Mouse (Mus musculus): ENCODE data around the gene Aoc3. TPM values are rescaled to one million over a fixed set of nuclear protein-coding genes. Genes with fewer than 3 reads are reported as not detected.
"Not testable (repeated sequence)": the region's sequence is repeated elsewhere in the genome, so short reads cannot be mapped to it uniquely, and the experiment has no call there.

Gene Aoc3
- polyA plus RNA-seq, 1 experiment from 2014 or later: 1.4 TPM

DNA sequence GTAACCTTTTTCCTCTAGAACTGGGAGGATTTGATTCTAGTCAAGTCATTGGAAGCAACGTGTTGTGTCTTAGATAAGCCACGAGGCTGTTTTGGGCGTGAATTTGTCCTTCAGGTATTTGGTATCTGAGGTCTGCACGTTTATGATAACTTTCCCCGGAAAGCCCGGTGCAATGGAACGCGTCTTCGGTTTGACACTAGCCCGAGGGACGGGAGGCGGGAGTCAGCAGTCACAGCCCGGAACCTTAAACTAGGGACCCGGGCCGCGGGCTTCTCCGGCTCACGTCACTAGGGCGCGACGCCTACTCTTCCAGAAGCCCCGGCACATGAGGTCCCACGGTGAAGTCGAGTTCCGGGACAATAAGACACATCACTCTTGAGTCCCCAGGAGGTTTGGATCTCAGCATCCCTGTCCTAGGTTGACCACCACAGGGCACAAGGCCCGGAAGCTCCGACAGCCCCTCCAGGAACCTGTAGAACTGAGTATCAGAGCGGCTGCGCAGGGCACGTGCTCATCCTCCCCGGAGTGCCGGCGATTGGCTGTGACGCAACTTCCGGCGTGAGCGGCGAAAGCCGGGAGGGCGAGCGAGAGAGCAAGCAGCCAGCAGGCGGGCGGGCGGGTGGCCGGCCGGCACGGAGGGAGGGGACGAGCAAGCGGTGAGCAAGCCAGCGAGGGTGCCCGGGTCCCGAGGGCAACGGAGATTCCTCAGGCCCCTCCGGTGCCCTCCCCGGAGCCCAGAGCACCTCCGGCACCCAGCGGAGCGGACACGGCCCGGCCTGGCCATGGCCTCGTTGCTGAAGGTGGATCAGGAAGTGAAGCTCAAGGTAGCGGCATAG, 14.5 kb upstream of the Aoc3 start, which contains the start of gene Psme3:
Gene Psme3 (plus strand): TSS at position 549 of the 836 bp plus-strand sequence.
- ATAC-seq (ENCODE audit: insufficient number of reproducible peaks, insufficient read depth, low FRiP score, low read depth): peak; percentile 86
- under 1% methylated on average over 58 of the region's 62 CpGs for WGBS

DNA sequence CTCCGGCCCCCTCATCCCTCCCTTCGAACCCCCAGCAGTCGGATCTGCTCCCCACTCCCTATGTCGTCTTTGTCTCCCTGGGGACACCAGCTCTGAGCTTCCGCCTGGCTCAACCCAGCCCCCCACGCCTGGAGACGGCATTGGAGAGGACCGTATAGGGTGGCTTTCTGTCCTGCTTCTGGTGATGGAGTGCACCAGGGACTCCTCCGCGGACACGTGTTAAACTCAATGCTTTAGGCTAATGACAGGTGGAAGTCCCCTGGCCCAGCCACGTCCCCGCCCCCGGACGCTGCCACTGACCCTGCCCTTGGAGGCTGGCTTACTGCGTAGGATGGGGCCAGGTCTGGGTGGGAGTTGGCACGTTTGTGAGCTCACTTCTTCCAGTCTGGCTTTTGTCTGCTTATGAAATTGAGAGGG, 13.9 kb upstream of the Aoc3 start:
- peak; percentile 58 for ATAC-seq (ENCODE audit: insufficient number of reproducible peaks, insufficient read depth, low FRiP score, low read depth)
- Histone ChIP-seq H3K27ac (replicated peaks in 1 of 2; ENCODE audit: control insufficient read depth in 1 of 2, insufficient read depth in 1 of 2, low read depth in 2 of 2, low read length in 2 of 2) (peak overlapping the region; percentile 0 to 81; a peak in 1 of 4 replicates), H3K9me3 (ENCODE audit: control insufficient read depth, low read length) (no peaks in the 10 kb centered on the region), H3K27me3 (ENCODE audit: control insufficient read depth, insufficient read depth, low read length) (no peaks in the 10 kb centered on the region), H3K9ac (ENCODE audit: low read length) (peak overlapping the region; percentile 95), H3K36me3 (ENCODE audit: control insufficient read depth, insufficient read depth, low read length) (peaks cover 46% of the 10 kb centered on the region), H3K4me2 (ENCODE audit: low read length) (peak overlapping the region; percentile 77), H3K4me3 (ENCODE audit: control insufficient read depth in 1 of 2, insufficient read depth in 1 of 2, low read depth in 1 of 2, low read length in 2 of 2) (peak overlapping the region; percentile 91 to 98), H3K4me1 (ENCODE audit: control insufficient read depth in 2 of 2, insufficient read depth in 2 of 2, low read length in 2 of 2) (peaks cover 0 to 9% of the 10 kb centered on the region in 2 experiments; a peak in 2 of 4 replicates)
- WGBS: under 1% methylated on average over 17 of the region's 17 CpGs

More for the DNA sequence above, 14.5 kb upstream of the Aoc3 start, which contains the start of gene Psme3:
- Histone ChIP-seq H3K4me2 (ENCODE audit: low read length) (peak within 1 kb of the TSS; percentile 77), H3K4me1 (ENCODE audit: control insufficient read depth in 2 of 2, insufficient read depth in 2 of 2, low read length in 2 of 2) (peaks cover 0 to 9% of the 10 kb centered on the region in 2 experiments; a peak in 2 of 4 replicates), H3K9ac (ENCODE audit: low read length) (peak within 1 kb of the TSS; percentile 95), H3K27ac (replicated peaks in 1 of 2; ENCODE audit: control insufficient read depth in 1 of 2, insufficient read depth in 1 of 2, low read depth in 2 of 2, low read length in 2 of 2) (peak within 1 kb of the TSS; percentile 79 to 81), H3K27me3 (ENCODE audit: control insufficient read depth, insufficient read depth, low read length) (no peaks in the 10 kb centered on the region), H3K9me3 (ENCODE audit: control insufficient read depth, low read length) (no peaks in the 10 kb centered on the region), H3K4me3 (ENCODE audit: control insufficient read depth in 1 of 2, insufficient read depth in 1 of 2, low read depth in 1 of 2, low read length in 2 of 2) (peak within 1 kb of the TSS; percentile 91 to 98), H3K36me3 (ENCODE audit: control insufficient read depth, insufficient read depth, low read length) (peaks cover 40% of the 10 kb centered on the region)

DNA sequence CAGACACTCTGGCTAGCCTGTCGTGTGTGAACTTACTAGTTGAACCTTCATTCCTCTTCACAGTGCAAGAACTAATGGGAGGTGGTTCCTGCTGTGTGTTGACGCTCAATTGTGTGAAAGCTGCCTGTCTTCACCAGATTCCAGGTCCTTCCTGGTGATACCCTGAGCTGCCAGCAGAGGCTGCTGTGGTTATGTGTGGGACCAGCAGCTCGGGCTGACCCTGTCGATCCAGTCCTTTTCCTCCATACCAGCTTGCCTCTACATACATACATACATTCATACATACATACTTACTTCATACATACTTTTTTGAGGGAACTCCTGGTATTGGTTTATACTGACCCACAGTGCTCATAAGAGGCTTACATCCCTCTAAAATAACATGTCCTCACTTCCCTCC, 6.8 kb upstream of the Aoc3 start:
- peaks cover under 1 to 5% of the 10 kb centered on the region in 2 experiments; a peak in 3 of 4 replicates for H3K4me1 ChIP-seq (ENCODE audit: control insufficient read depth in 2 of 2, insufficient read depth in 2 of 2, low read length in 2 of 2)
- H3K4me3 ChIP-seq (ENCODE audit: control insufficient read depth in 1 of 2, insufficient read depth in 1 of 2, low read depth in 1 of 2, low read length in 2 of 2): no peak overlapping the region
- H3K27me3 ChIP-seq (ENCODE audit: control insufficient read depth, insufficient read depth, low read length): no peaks in the 10 kb centered on the region
- H3K36me3 ChIP-seq (ENCODE audit: control insufficient read depth, insufficient read depth, low read length): peaks cover 73% of the 10 kb centered on the region
- H3K9ac ChIP-seq (ENCODE audit: low read length): no peak overlapping the region
- no peak overlapping the region for H3K4me2 ChIP-seq (ENCODE audit: low read length)
- no peaks in the 10 kb centered on the region for H3K9me3 ChIP-seq (ENCODE audit: control insufficient read depth, low read length)
- ATAC-seq (ENCODE audit: insufficient number of reproducible peaks, insufficient read depth, low FRiP score, low read depth): no peak
- H3K27ac ChIP-seq (replicated peaks in 1 of 2; ENCODE audit: control insufficient read depth in 1 of 2, insufficient read depth in 1 of 2, low read depth in 2 of 2, low read length in 2 of 2): no peak overlapping the region
- 8% methylated on average over 4 of the region's 4 CpGs for WGBS

DNA sequence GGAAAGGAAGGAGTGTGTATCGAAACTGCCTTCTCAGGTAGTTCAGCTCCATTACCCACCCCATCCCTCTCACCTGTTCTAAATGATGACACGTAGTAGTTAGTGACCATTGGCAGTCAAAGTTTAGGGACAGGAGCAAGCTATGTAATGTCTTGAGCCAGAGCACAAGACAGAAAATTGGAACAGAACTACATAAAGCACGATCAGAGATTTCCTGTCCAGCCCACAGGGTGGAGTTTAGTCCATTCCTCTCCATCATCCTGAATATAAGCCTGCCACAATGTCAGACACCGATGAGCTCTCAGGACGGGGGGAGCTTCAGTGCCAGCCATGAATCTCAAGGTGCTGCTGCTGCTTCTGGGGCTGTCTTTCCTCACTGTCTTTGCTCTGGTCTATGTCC, 5.6 kb upstream of the Aoc3 start, which contains the start of gene Aoc2:
Gene Aoc2 (plus strand): TSS at position 301 of the 400 bp plus-strand sequence.
- no peak for ATAC-seq (ENCODE audit: insufficient number of reproducible peaks, insufficient read depth, low FRiP score, low read depth)
- Histone ChIP-seq H3K9ac (ENCODE audit: low read length) (no peak within 1 kb of the TSS), H3K27me3 (ENCODE audit: control insufficient read depth, insufficient read depth, low read length) (no peaks in the 10 kb centered on the region), H3K9me3 (ENCODE audit: control insufficient read depth, low read length) (no peaks in the 10 kb centered on the region), H3K4me3 (ENCODE audit: control insufficient read depth in 1 of 2, insufficient read depth in 1 of 2, low read depth in 1 of 2, low read length in 2 of 2) (no peak within 1 kb of the TSS), H3K4me2 (ENCODE audit: low read length) (no peak within 1 kb of the TSS), H3K36me3 (ENCODE audit: control insufficient read depth, insufficient read depth, low read length) (peaks cover 62% of the 10 kb centered on the region), H3K4me1 (ENCODE audit: control insufficient read depth in 2 of 2, insufficient read depth in 2 of 2, low read length in 2 of 2) (peaks cover 7 to 12% of the 10 kb centered on the region in 2 experiments), H3K27ac (replicated peaks in 1 of 2; ENCODE audit: control insufficient read depth in 1 of 2, insufficient read depth in 1 of 2, low read depth in 2 of 2, low read length in 2 of 2) (no peak within 1 kb of the TSS)
- WGBS: 90% methylated on average over 5 of the region's 5 CpGs

DNA sequence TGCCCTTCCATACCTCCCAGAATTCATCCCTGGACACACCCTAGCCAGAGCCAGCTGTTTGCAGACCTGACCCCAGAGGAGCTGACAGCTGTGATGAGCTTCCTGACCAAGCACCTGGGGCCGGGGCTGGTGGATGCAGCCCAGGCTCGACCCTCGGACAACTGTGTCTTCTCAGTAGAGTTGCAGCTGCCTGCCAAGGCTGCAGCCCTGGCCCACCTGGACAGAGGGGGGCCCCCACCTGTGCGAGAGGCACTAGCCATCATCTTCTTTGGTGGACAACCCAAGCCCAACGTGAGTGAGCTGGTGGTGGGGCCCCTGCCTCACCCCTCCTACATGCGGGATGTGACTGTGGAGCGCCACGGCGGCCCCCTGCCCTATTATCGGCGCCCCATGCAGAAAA, 5.2 kb upstream of the Aoc3 start:
- not testable (repeated sequence) for ATAC-seq (ENCODE audit: insufficient number of reproducible peaks, insufficient read depth, low FRiP score, low read depth); H3K27ac ChIP-seq (replicated peaks in 1 of 2; ENCODE audit: control insufficient read depth in 1 of 2, insufficient read depth in 1 of 2, low read depth in 2 of 2, low read length in 2 of 2); H3K9me3 ChIP-seq (ENCODE audit: control insufficient read depth, low read length); H3K4me2 ChIP-seq (ENCODE audit: low read length); H3K4me3 ChIP-seq (ENCODE audit: control insufficient read depth in 1 of 2, insufficient read depth in 1 of 2, low read depth in 1 of 2, low read length in 2 of 2); H3K9ac ChIP-seq (ENCODE audit: low read length); H3K27me3 ChIP-seq (ENCODE audit: control insufficient read depth, insufficient read depth, low read length)
- Histone ChIP-seq H3K4me1 (ENCODE audit: control insufficient read depth in 2 of 2, insufficient read depth in 2 of 2, low read length in 2 of 2) (peaks cover 7 to 12% of the 10 kb centered on the region in 2 experiments), H3K36me3 (ENCODE audit: control insufficient read depth, insufficient read depth, low read length) (peaks cover 57% of the 10 kb centered on the region)
- 87% methylated on average over 10 of the region's 11 CpGs for WGBS

DNA sequence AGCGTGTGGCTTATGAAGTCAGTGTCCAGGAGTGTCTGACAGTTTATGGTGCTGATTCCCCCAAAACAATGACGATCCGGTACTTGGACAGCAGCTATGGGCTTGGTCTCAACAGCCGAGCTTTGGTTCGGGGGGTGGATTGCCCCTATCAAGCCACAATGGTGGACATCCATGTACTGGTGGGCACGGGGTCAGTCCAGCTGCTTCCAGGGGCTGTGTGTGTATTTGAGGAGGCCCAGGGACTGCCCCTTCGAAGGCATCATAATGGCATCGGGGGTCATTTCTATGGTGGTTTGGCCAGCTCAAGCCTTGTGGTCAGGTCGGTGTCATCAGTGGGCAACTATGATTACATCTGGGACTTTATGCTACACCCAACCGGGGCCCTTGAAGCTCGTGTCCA, 4.3 kb upstream of the Aoc3 start:
- Histone ChIP-seq H3K27me3 (ENCODE audit: control insufficient read depth, insufficient read depth, low read length) (no peaks in the 10 kb centered on the region), H3K4me3 (ENCODE audit: control insufficient read depth in 1 of 2, insufficient read depth in 1 of 2, low read depth in 1 of 2, low read length in 2 of 2) (no peak overlapping the region), H3K9me3 (ENCODE audit: control insufficient read depth, low read length) (no peaks in the 10 kb centered on the region), H3K9ac (ENCODE audit: low read length) (no peak overlapping the region), H3K27ac (replicated peaks in 1 of 2; ENCODE audit: control insufficient read depth in 1 of 2, insufficient read depth in 1 of 2, low read depth in 2 of 2, low read length in 2 of 2) (no peak overlapping the region), H3K36me3 (ENCODE audit: control insufficient read depth, insufficient read depth, low read length) (peaks cover 48% of the 10 kb centered on the region), H3K4me2 (ENCODE audit: low read length) (no peak overlapping the region), H3K4me1 (ENCODE audit: control insufficient read depth in 2 of 2, insufficient read depth in 2 of 2, low read length in 2 of 2) (peaks cover 7 to 12% of the 10 kb centered on the region in 2 experiments)
- WGBS: 83% methylated on average over 11 of the region's 11 CpGs
- ATAC-seq (ENCODE audit: insufficient number of reproducible peaks, insufficient read depth, low FRiP score, low read depth): no peak

DNA sequence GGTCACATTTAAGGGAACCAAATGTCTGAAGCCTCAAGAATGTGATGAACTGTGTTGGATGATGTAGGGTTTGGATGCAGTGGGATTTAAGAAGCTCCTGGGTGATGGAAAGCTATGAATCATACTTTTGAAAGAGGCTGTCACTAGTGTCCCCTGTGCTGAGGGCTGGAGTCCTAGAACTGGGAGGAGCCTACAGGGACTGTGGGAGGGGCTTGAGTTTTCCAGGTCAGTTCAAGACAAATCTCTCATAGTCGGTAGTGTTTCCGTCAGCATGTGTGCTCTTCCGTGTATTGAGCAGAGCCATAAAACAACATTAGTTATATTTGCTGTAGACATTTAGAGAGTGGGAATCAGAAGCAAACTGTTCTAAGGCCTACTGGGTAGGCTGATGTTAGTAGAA, 3.1 kb upstream of the Aoc3 start:
- no peak overlapping the region for H3K9ac ChIP-seq (ENCODE audit: low read length)
- 58% methylated on average over 3 of the region's 3 CpGs for WGBS
- H3K27me3 ChIP-seq (ENCODE audit: control insufficient read depth, insufficient read depth, low read length): no peaks in the 10 kb centered on the region
- peaks cover 36% of the 10 kb centered on the region for H3K36me3 ChIP-seq (ENCODE audit: control insufficient read depth, insufficient read depth, low read length)
- H3K4me1 ChIP-seq (ENCODE audit: control insufficient read depth in 2 of 2, insufficient read depth in 2 of 2, low read length in 2 of 2): peaks cover 7 to 12% of the 10 kb centered on the region in 2 experiments
- H3K4me2 ChIP-seq (ENCODE audit: low read length): no peak overlapping the region
- H3K9me3 ChIP-seq (ENCODE audit: control insufficient read depth, low read length): no peaks in the 10 kb centered on the region
- H3K27ac ChIP-seq (replicated peaks in 1 of 2; ENCODE audit: control insufficient read depth in 1 of 2, insufficient read depth in 1 of 2, low read depth in 2 of 2, low read length in 2 of 2): no peak overlapping the region
- ATAC-seq (ENCODE audit: insufficient number of reproducible peaks, insufficient read depth, low FRiP score, low read depth): no peak
- H3K4me3 ChIP-seq (ENCODE audit: control insufficient read depth in 1 of 2, insufficient read depth in 1 of 2, low read depth in 1 of 2, low read length in 2 of 2): no peak overlapping the region

Measured in heart, embryonic 14.5 days (tissue).